ENCODE assay signal across 42 mouse cellular contexts in genomic region chr14:54954474-54954873, GRCm38 (mm10). TPM values are rescaled to one million over a fixed set of nuclear protein-coding genes. Genes with fewer than 3 reads are reported as not detected.
"Had no signal": no experiment of that assay in that cellular context is flagged by ENCODE, and none has a peak within 500 bp of the region (broad histone marks: within the 10 kb centered on the region; RNA-seq: fewer than 3 reads in every experiment).

No protein-coding gene starts in this region.

- H3K27me3 ChIP-seq: heart, embryonic 15.5 days; hindbrain, embryonic 15.5 days; kidney, embryonic 15.5 days; limb, embryonic 15.5 days had no signal

- H3K9me3 ChIP-seq: heart, embryonic 10.5 days; heart, embryonic 15.5 days; hindbrain, embryonic 13.5 days; hindbrain, embryonic 15.5 days; kidney, embryonic 15.5 days; limb, embryonic 13.5 days; limb, embryonic 15.5 days; liver, embryonic 12.5 days had no signal

- H3K36me3 ChIP-seq: hindbrain, embryonic 13.5 days; hindbrain, embryonic 15.5 days; kidney, embryonic 15.5 days; limb, embryonic 13.5 days; limb, embryonic 15.5 days; liver, embryonic 12.5 days had no signal

- ATAC-seq: forebrain, postnatal 0 days; hindbrain, postnatal 0 days; intestine, embryonic 16.5 days; liver, embryonic 12.5 days had no signal

- H3K4me1 ChIP-seq: hindbrain, embryonic 13.5 days; hindbrain, embryonic 15.5 days; kidney, embryonic 15.5 days; limb, embryonic 13.5 days; limb, embryonic 15.5 days; liver, embryonic 12.5 days had no signal

- H3K4me2 ChIP-seq: heart, embryonic 15.5 days; hindbrain, embryonic 13.5 days; hindbrain, embryonic 15.5 days; kidney, embryonic 15.5 days; limb, embryonic 13.5 days; limb, embryonic 15.5 days; liver, embryonic 12.5 days had no signal

- H3K9ac ChIP-seq: forebrain, postnatal 0 days; heart, embryonic 15.5 days; hindbrain, embryonic 13.5 days; hindbrain, embryonic 15.5 days; kidney, embryonic 15.5 days; limb, embryonic 13.5 days; limb, embryonic 15.5 days; liver, embryonic 12.5 days; liver, embryonic 14.5 days had no signal

- DNase-seq: forebrain, postnatal 0 days; gastrocnemius, postnatal 14 days; gastrocnemius, postnatal 36 days; heart, adult 18-20 months; kidney, adult 11 months; kidney, adult 2 months; kidney, adult 9 months; kidney, postnatal 14 days; kidney, postnatal 36 days; layer of hippocampus, adult 9-11 months; layer of hippocampus, postnatal 36 days; left cerebral cortex, postnatal 4 days had no signal

- H3K27ac ChIP-seq: heart, embryonic 10.5 days; heart, embryonic 15.5 days; hindbrain, embryonic 13.5 days; hindbrain, embryonic 15.5 days; hindbrain, postnatal 0 days; kidney, embryonic 15.5 days; kidney, postnatal 0 days; limb, embryonic 13.5 days; limb, embryonic 15.5 days; liver, embryonic 12.5 days; liver, embryonic 14.5 days had no signal

- H3K4me3 ChIP-seq: heart, embryonic 10.5 days; heart, embryonic 15.5 days; hindbrain, embryonic 13.5 days; hindbrain, embryonic 15.5 days; kidney, embryonic 15.5 days; limb, embryonic 13.5 days; limb, embryonic 15.5 days; liver, embryonic 12.5 days had no signal

RNA-seq across cellular contexts. Expression of gene Myh6, which starts 12.3 kb away (rescaled TPM):
- total RNA-seq: hematopoietic stem cell, adult 5-6 weeks; liver, adult 2 months had no signal
- polyA plus RNA-seq: gonadal fat pad, adult 2 months had no signal

RNA-seq across cellular contexts. Expression of gene Cmtm5, which starts 18.4 kb away (rescaled TPM):
- total RNA-seq: gastrocnemius, adult 8-10 months; hematopoietic stem cell, adult 5-6 weeks; liver, adult 2 months had no signal
- polyA plus RNA-seq: liver, adult 2 months; liver, embryonic 12.5 days had no signal

RNA-seq across cellular contexts. Expression of gene Il25, which starts 22.0 kb away (rescaled TPM):
- total RNA-seq: gastrocnemius, adult 18-20 months; gastrocnemius, adult 8-10 months; gastrocnemius, postnatal 14 days; gastrocnemius, postnatal 36 days; heart, adult 18-20 months; heart, postnatal 14 days; hematopoietic stem cell, adult 5-6 weeks; hindbrain, postnatal 0 days; layer of hippocampus, adult 18-20 months; layer of hippocampus, postnatal 14 days; layer of hippocampus, postnatal 36 days; left cerebral cortex, postnatal 10 days; left cerebral cortex, postnatal 25 days; left cerebral cortex, postnatal 4 days; liver, adult 2 months had no signal
- polyA plus RNA-seq: gonadal fat pad, adult 2 months; heart, embryonic 10.5 days; heart, embryonic 15.5 days; hindbrain, embryonic 11.5 days; intestine, embryonic 16.5 days; kidney, adult 2 months; kidney, embryonic 15.5 days; limb, embryonic 11.5 days; limb, embryonic 15.5 days; liver, adult 2 months; liver, embryonic 12.5 days; liver, embryonic 14.5 days; liver, embryonic 16.5 days had no signal

RNA-seq across cellular contexts. Expression of gene Gm17428, which starts 22.3 kb away (rescaled TPM):
- total RNA-seq: forebrain, postnatal 0 days; gastrocnemius, adult 18-20 months; gastrocnemius, adult 8-10 months; gastrocnemius, postnatal 14 days; gastrocnemius, postnatal 36 days; heart, adult 18-20 months; heart, postnatal 14 days; hematopoietic stem cell, adult 5-6 weeks; hindbrain, postnatal 0 days; layer of hippocampus, adult 18-20 months; layer of hippocampus, adult 8-10 months; layer of hippocampus, postnatal 14 days; layer of hippocampus, postnatal 36 days; left cerebral cortex, adult 18-20 months; left cerebral cortex, adult 8-10 months; left cerebral cortex, postnatal 10 days; left cerebral cortex, postnatal 25 days; left cerebral cortex, postnatal 4 days; liver, adult 2 months had no signal
- polyA plus RNA-seq: forebrain, postnatal 0 days; gonadal fat pad, adult 2 months; heart, embryonic 10.5 days; heart, embryonic 15.5 days; hindbrain, embryonic 11.5 days; hindbrain, embryonic 13.5 days; hindbrain, embryonic 15.5 days; hindbrain, postnatal 0 days; intestine, embryonic 14.5 days; intestine, embryonic 16.5 days; kidney, adult 2 months; kidney, embryonic 15.5 days; kidney, postnatal 0 days; large intestine, adult 2 months; limb, embryonic 11.5 days; limb, embryonic 13.5 days; limb, embryonic 15.5 days; liver, adult 2 months; liver, embryonic 12.5 days; liver, embryonic 14.5 days; liver, embryonic 16.5 days had no signal

RNA-seq across cellular contexts. Expression of gene Efs, which starts 28.5 kb away (rescaled TPM):
- total RNA-seq: hematopoietic stem cell, adult 5-6 weeks had no signal
